Mouse (Mus musculus) macrophage (primary cell): ENCODE results near the gene Nos3. TPM values are rescaled to one million over a fixed set of nuclear protein-coding genes. Genes with fewer than 3 reads are reported as not detected.

Experiments
- H3K27ac ChIP-seq: fragments of 350-480 bp; formaldehyde crosslinking; 2 replicates; pipeline ENCODE4 v1.9.0; 2021
- H3K36me3 ChIP-seq: fragments of 350-480 bp; formaldehyde crosslinking; 2 replicates; pipeline ENCODE4 v1.9.0; 2021; ENCODE audit errors: inconsistent target
- H3K4me3 ChIP-seq: fragments of 350-480 bp; formaldehyde crosslinking; 2 replicates; pipeline ENCODE4 v1.9.0; 2021; ENCODE audit errors: inconsistent target
- H3K79me2 ChIP-seq: fragments of 350-480 bp; formaldehyde crosslinking; 2 replicates; pipeline ENCODE4 v1.9.0; 2021; ENCODE audit errors: inconsistent target
- WGBS: methylation state at CpG from one replicate; pipeline ENCODE4 v1.1.7; 2026; ENCODE audit warnings: inconsistent platforms; ENCODE audit not compliant: missing documents; 5-methylcytosine and 5-hydroxymethylcytosine counted together
- polyA plus RNA-seq: library from polyadenylated mRNA; stranded (reverse); fragments of 250-400 nt; gene quantifications from 3 replicates; pipeline ENCODE4 v1.2.4, GENCODE M21; 2018; ENCODE audit warnings: inconsistent platforms

Nos3 gene
- polyA plus RNA-seq, 1 experiment from 2014 or later, result not detected

DNA sequence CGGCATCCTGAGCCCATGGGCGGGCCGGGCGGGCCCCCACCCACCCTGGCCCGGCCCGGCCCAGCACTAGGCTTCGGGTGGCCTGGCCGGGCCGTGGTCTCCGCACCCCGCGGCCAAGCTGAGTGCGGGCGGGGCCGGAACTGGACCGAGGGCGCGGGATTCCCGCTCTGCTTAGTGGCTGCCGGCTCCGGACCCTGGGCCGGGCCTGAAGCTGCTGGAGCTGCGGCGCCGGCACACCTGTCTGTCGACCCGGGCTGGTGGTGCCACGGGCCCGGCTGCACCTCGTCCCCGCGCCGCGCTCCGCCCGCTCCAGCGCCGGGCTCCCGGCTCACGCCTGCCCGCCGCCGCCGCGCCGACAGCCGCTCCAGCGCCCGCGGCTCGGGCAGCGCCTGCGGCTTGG lies 13.3 kb upstream of the Nos3 start, which contains the start of gene Kcnh2:
TSS of gene Kcnh2 (minus strand) at position 327 of the 400 bp plus-strand sequence.
- no peak within 1 kb of the TSS for H3K27ac ChIP-seq
- no peak within 1 kb of the TSS for H3K4me3 ChIP-seq
- 1% methylated on average over 53 of the region's 53 CpGs for WGBS
- H3K79me2 ChIP-seq, result no peaks in the 10 kb centered on the region
- no peaks in the 10 kb centered on the region for H3K36me3 ChIP-seq

DNA sequence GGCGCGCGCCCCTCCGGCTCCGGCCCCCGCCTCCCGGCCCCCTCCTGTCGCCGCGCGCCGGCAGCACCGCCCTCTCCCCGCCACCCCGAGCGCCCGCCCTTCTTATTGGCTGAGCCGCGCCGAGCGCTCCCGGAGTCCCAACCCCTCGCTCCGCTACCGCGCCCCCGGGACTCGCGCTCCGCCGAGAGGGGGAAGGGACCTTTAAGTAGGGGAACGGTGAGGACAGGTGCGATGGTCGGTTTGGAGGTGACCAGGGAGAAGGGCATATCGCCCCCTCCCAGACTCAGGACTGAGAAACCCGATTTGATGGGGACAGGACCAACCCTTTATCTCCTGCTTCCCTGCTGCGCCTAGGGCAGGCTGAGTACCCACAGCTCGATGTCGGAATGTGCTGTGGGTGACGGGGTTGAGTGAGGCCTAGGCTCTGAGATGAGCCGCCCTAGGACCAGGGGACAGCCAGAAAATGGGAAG lies 12.9 kb upstream of the Nos3 start:
- WGBS, result 2% methylated on average over 40 of the region's 41 CpGs
- Histone ChIP-seq H3K27ac (no peak overlapping the region), H3K79me2 (no peaks in the 10 kb centered on the region), H3K36me3 (no peaks in the 10 kb centered on the region), H3K4me3 (no peak overlapping the region)

DNA sequence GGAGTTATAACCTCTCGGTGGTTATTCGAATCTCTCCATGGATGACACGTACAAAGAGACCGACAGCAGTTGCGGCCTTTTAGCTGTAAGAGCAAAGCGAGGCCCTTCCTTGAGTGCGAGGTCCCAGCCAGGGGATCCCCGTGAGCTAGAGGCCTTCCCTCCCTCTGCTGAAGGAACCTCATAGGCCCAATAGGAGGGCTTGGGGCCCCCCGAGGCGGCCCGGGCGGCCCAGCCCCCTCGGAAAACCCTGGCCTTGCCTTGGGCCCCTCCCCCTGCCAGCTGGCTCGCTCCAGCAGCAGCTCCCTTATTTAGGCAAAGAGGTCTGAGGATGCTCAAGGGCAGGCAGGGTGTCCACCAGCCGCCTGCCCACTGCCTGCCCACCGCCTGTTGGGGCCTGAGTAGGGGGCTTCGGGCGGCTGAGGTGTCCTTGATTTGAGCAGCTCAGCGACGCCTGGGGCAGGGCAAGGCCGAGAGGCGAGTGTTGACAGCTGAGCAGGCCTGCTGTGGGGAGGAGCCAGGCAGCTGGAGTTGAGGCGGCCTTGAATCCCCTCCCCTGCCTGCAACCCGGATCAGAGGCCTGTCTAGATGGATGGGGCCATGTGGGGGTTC lies 12.3 kb upstream of the Nos3 start:
- H3K4me3 ChIP-seq, result no peak overlapping the region
- WGBS, result 19% methylated on average over 24 of the region's 24 CpGs
- H3K36me3 ChIP-seq, result no peaks in the 10 kb centered on the region
- no peaks in the 10 kb centered on the region for H3K79me2 ChIP-seq
- no peak overlapping the region for H3K27ac ChIP-seq

DNA sequence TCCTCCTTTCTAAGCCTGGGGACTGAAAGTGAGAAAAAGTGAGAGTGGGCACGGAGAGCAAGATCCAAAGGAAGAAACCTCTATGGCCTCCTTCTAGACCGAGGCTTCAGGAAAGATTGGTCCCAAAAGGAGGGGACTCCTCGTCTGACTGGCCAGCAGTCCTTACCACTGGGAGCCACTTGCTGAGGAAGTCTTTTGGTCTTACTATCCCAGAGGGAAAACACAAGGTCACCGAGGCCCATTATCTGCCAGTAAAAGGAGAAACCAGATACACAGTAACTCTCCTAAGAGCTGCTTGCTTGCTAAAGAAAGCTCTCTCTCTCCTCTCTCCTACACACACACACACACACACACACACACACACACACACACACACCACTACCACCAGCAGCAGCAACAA lies 11.3 kb upstream of the Nos3 start:
- Histone ChIP-seq H3K4me3 (no peak overlapping the region), H3K27ac (no peak overlapping the region), H3K79me2 (no peaks in the 10 kb centered on the region), H3K36me3 (no peaks in the 10 kb centered on the region)
- 74% methylated on average over 4 of the region's 4 CpGs for WGBS

DNA sequence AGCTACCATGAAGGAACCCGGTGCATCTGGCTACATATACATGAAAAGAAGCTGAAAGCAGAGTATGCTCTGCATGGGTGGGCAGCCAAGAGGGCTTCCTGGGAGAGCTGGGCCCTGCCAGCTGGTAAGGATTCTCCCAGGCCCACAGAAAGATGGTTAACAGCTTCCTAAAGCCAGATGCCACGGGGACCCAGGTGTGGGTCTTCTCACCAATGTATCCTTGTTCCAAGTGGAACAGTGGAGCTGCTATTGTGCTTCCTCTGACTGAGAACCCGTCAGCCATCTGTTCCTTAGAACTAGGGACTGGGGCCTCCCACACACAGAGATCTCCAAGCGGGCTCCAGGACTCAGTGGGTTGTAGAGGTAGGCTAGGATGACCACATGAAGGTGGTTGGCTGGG lies 7.8 kb upstream of the Nos3 start:
- Histone ChIP-seq H3K4me3 (no peak overlapping the region), H3K79me2 (no peaks in the 10 kb centered on the region), H3K36me3 (no peaks in the 10 kb centered on the region), H3K27ac (no peak overlapping the region)
- WGBS, result 71% methylated on average over 4 of the region's 4 CpGs

DNA sequence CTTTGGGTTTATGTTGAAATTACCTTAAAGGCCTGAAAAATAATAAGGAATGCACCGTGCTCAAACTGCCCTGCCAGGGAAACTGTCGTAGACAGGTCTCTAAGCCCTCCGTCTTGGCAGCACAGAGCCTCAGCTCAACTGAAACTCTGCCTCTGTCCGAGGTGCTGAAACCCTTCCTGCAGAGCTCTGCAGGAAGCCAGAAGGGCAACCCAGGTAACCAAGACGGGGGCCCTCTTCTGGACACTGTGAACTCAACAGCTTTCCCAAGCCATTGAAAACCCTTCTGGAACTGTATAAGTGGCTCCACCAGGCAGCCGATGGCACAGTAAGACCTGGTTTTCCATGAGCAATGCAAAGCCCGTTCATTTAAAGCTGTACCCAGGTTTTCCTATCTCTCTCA lies 7.1 kb upstream of the Nos3 start:
- Histone ChIP-seq H3K27ac (no peak overlapping the region), H3K79me2 (no peaks in the 10 kb centered on the region), H3K4me3 (no peak overlapping the region), H3K36me3 (no peaks in the 10 kb centered on the region)
- 14% methylated on average over 7 of the region's 7 CpGs for WGBS

DNA sequence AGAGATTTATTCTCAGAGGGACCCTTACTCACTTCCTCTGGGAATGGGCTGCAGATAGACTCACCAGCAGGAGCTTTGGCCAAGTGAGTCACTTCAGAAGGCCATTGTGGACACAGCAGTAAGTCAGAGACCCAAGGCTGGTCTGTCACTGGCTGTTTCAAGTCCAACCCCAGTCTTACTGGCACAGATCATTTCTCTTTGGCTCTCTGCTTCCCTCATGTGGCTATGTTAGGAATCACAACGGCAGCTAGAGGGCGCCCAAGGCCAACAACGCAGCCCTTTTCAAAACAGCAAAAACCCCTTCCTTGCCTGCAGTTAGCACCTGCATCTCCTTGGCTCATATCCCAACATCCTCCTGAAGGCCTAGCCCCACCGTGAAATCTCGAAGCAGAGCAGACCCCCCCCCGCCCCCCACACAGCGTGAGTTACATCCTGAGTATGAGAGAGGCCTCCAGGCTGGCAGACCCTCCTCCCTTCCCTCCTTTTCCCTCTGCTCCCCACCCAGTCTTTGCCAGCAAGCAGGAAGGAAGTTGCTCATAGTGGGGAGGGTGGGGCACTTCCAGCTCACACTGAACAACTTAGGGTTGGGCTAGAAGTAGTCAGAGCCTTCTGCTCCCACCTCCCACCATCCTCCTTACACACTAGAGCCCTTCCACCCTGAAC lies 3.7 kb upstream of the Nos3 start:
- Histone ChIP-seq H3K36me3 (no peaks in the 10 kb centered on the region), H3K27ac (no peak overlapping the region), H3K4me3 (no peak overlapping the region), H3K79me2 (no peaks in the 10 kb centered on the region)
- WGBS, result 0% methylated on average over 7 of the region's 7 CpGs

DNA sequence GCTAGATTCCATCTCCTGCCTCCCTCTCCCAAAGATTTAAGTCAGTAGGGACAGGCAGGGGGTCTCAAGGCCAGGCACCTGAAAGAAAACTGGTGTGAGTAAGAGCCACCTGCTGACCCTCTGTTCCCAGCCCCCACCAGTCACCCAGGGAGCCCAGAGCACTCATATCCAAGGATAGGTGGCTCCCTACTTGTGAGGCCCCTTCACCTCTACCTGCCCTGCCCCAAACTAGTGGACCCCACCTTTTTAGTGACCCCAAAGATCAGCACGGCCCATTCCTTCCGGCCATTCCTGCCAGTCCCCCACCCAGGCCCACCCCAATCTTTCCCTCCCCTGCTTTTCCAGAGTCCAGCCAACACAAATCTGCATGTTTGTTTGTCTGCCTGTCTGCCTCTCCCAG lies 1.1 kb upstream of the Nos3 start:
- Histone ChIP-seq H3K36me3 (no peaks in the 10 kb centered on the region), H3K4me3 (no peak overlapping the region), H3K79me2 (no peaks in the 10 kb centered on the region), H3K27ac (no peak overlapping the region)
- WGBS, result 100% methylated on average over 2 of the region's 2 CpGs

DNA sequence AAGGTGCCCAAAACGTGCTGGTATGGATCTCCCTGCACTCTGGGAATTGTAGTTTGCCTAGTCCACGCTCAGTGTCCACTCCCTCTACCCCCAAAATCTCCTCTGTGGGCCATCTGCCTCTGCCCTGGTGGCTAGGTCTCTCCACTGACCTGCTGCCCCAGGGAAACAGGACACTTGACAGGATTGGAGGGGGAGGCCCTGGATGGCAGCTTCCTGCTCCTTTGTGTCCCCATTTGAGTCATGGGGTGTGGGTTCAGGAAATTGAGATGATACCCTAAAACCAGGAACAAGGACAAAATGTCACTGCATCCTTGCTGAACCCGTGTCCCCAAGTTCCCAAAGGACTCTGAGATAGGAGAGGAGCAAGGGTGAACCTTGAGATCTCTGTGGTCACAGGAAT lies 549 bp upstream of the Nos3 start:
- Histone ChIP-seq H3K4me3 (no peak overlapping the region), H3K36me3 (no peaks in the 10 kb centered on the region), H3K27ac (no peak overlapping the region), H3K79me2 (no peaks in the 10 kb centered on the region)
- WGBS, result 88% methylated on average over 3 of the region's 3 CpGs

DNA sequence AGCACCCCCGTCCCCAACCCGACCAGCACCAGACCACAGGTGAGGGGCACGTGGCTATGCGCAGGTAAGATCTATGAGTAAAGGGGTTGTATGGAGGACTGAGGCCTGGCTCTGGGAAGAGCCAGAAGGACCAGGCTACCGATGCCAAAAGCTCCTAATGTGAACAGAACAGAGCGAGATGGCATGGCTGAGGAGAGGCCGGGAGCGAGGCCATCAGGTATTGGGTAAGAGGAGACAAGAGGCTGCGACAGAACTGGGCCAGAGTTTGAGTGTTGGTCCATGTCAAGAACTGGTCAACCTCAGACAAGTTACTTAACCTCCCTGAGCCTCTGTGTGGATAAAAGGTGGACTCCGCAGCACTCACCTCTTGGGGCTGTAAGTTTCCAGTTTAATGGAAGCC lies 353 bp downstream of the Nos3 start:
- Histone ChIP-seq H3K36me3 (no peaks in the 10 kb centered on the region), H3K4me3 (no peak overlapping the region), H3K79me2 (no peaks in the 10 kb centered on the region), H3K27ac (no peak overlapping the region)
- WGBS, result 79% methylated on average over 10 of the region's 10 CpGs

DNA sequence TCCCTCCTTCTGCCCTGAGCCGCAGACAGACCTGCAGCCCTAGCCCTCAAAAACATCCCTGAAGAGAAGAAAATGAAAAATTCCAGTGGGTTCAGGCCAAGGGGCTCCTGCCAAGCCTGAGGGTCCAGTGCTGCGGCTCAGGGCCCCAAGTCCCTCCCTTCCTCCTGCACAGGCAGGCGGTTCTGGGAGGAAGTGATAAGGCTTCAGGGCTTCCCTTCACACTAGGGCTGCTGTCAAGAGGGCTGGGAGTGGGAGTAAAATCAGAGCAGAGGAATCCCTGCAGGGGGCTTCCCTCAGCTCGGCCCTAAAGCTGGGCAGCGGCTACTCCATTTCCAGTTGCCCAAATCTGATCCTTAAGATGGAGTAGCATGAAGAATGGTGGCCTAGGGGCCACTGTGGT lies 918 bp downstream of the Nos3 start:
- 9% methylated on average over 4 of the region's 5 CpGs for WGBS
- Histone ChIP-seq H3K4me3 (no peak overlapping the region), H3K36me3 (no peaks in the 10 kb centered on the region), H3K27ac (no peak overlapping the region), H3K79me2 (no peaks in the 10 kb centered on the region)

DNA sequence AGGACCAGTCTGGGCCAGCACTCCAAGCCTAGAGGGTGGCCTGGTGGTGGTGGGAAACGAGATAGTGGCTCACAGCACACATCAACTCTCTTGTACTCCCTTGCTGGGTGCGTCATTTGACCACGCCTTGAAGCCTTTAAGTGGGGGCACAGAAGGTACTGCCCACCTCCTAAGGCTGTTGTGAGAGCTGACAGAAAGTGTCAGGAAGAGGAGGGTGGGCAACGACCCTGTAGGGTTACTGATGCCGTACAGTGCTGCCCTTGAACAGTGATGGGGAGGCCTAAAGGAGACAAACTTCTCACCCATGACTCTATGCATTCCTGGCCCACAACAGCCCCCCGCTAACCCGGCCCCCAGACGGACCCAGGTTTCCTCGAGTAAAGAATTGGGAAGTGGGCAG lies 1.8 kb downstream of the Nos3 start:
- Histone ChIP-seq H3K36me3 (no peaks in the 10 kb centered on the region), H3K79me2 (no peaks in the 10 kb centered on the region), H3K27ac (no peak overlapping the region), H3K4me3 (no peak overlapping the region)
- WGBS, result 87% methylated on average over 7 of the region's 9 CpGs

DNA sequence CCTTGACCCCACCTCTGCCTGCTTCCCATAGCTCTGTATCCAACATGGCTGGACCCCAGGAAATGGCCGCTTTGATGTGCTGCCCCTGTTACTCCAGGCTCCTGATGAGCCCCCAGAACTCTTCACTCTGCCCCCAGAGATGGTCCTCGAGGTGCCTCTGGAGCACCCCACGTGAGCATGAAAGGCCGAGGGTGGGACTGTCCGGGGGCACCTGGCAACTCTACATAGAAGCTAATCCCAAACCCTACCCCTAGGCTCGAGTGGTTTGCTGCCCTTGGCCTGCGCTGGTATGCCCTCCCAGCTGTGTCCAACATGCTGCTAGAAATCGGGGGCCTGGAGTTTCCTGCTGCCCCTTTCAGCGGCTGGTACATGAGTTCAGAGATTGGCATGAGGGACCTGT lies 5.2 kb downstream of the Nos3 start:
- Histone ChIP-seq H3K4me3 (no peak overlapping the region), H3K36me3 (no peaks in the 10 kb centered on the region), H3K79me2 (no peaks in the 10 kb centered on the region), H3K27ac (no peak overlapping the region)
- WGBS, result 94% methylated on average over 9 of the region's 9 CpGs

DNA sequence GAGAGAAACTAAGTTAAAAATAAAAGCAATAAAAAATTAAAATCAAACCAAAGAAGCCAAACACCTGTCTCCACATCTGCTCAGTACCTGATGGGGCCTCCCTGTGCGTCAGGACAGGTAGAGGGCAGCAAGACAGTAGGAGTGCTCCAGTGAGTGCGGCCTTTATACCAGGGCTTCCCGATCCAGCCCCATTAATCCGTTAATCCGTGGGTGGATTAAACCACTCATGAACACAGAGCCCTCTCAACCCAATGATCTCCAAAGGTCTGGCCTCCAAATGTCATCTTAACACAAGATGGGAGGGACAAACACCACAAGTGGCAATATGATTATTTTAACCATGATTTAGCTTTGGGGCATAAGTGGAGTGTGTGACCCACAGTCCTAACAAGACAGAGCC lies 9.2 kb downstream of the Nos3 start:
- no peak overlapping the region for H3K4me3 ChIP-seq
- no peaks in the 10 kb centered on the region for H3K79me2 ChIP-seq
- H3K36me3 ChIP-seq, result no peaks in the 10 kb centered on the region
- WGBS, result 95% methylated on average over 5 of the region's 5 CpGs
- H3K27ac ChIP-seq, result no peak overlapping the region

DNA sequence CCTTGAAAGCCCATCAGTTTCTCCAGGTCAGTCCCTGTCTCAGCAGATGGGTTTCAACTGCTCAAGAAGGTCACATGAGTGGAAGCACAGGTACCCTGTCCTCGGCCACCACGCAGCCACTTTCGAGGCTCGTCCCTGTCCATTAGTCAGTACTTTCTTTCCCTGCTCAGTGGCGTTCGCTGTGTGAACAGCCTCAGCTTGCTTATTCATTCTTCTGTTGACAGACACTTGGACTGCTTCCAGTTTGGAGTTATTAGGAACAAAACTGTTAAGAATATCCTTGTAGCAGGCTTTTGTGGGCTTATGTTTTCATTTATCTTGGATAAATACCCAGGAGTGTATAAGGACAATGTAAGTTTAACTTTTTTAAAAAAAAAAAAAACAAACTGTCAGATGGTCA lies 9.6 kb downstream of the Nos3 start:
- H3K36me3 ChIP-seq, result no peaks in the 10 kb centered on the region
- 22% methylated on average over 6 of the region's 6 CpGs for whole genome bisulfite sequencing

More for the DNA sequence above, 9.6 kb downstream of the Nos3 start:
- Histone ChIP-seq H3K27ac (no peak overlapping the region), H3K4me3 (no peak overlapping the region), H3K79me2 (no peaks in the 10 kb centered on the region)
